Mouse (Mus musculus) embryo, embryonic 11.5 days (tissue): Measurements from ENCODE around the gene Dbp.

Experiments
- DNase-seq: peaks from one replicate; pipeline ENCODE4 v3.0.0-alpha.2; 2012; ENCODE audit warnings: low read depth, low spot score

Dbp gene

DNA sequence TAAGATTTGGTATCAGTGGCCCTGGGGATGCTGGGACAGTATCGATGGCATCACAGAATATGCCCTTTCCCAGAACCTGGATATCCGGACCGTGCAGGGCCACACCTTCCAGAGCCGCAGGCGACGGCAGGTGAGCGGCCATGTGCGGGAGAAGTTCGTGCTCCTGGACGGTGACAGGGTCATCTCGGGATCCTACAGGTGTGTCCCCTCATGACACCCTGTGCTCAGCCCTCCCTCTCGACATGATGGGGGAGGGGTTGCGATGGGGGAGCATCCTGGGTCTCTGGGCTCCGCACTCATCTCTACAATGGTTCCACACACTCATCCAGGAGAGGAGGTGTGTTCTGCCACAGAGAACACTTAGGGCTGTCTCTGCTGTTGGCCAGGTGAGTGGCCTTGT, 18.9 kb downstream of the Dbp start:
- DNase-seq, result no peak

DNA sequence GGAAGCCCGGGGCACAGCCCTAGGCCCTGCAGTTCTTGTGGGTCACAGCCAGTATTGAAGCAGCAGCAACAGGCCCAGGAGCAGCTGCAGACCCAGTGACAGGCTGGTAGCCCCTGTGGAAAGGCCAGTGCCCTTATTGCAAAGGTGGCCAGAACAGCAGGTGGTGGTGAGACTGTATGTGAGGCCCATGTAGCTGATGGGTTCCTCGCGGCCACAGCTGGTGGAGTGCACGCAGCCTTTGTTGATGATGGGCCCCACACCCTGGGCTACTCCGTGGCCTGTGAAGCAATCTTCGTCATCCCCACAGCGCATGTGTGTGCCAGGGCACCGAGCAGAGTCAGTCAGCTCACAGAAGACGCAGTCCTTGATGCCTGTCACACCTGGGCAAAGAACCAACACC, 20.3 kb downstream of the Dbp start:
- DNase-seq, result no peak

DNA sequence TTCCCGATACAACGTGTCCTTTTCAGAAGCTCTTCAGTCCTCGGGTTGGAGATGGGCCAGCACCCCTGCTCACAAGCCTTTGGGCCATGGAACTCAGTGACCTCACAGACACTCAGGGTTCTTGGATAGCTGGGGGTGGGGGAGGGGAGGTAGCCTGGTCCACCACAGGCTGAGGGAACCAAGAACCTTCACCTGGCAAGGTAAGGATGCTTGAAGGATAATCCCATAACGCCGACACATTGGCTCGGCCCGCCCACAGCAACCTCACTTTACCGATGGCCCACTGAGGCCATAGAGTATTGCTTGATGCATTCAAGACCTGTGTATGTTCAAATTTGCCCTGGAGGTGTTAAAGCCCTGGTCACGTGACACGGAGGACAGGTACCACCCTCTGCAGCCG, 20.8 kb downstream of the Dbp start, which contains the start of gene Spaca4:
TSS of gene Spaca4 (minus strand) at position 101 of the 400 bp plus-strand sequence.
- DNase-seq, result no peak

DNA sequence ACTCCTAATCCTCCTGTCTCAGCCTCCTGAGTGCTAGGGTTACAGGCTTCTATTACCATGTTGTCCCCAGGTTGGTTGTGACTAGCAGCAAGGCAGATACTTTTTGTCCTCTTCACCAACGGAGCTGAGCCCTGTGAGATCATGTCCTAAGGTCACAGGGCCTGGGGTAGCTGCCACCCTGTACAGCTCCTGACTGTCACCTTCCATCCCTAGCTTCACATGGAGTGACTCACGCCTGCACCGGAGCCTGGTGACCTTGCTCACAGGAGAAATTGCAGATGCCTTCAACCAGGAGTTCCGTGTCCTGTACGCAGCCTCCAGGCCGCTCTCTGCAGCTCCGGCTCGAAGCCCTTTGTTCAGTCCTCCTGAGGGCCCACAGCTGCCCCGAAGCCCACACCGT, 21.5 kb downstream of the Dbp start:
- DNase-seq, result no peak

DNA sequence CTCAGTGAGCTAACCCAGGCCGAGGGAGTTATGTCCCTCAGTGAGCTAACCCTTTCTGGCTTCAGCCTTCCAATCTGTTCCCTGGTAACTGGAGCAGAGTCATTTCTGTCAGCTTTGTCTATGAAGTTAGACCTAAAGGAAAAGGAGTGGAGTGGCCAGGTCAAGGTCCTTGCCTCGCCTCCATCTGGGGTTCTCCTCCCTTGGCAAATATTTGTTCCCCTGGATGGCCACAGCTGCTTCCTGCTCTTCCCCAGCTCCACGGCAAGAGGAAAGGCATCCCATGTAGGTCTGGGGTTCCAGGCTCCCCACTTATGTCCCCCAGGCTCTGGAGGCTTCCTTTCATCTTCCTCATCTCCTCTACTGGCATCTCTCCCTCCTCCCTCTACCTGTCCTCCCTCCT, 22.7 kb downstream of the Dbp start:
- DNase-seq, result no peak

DNA sequence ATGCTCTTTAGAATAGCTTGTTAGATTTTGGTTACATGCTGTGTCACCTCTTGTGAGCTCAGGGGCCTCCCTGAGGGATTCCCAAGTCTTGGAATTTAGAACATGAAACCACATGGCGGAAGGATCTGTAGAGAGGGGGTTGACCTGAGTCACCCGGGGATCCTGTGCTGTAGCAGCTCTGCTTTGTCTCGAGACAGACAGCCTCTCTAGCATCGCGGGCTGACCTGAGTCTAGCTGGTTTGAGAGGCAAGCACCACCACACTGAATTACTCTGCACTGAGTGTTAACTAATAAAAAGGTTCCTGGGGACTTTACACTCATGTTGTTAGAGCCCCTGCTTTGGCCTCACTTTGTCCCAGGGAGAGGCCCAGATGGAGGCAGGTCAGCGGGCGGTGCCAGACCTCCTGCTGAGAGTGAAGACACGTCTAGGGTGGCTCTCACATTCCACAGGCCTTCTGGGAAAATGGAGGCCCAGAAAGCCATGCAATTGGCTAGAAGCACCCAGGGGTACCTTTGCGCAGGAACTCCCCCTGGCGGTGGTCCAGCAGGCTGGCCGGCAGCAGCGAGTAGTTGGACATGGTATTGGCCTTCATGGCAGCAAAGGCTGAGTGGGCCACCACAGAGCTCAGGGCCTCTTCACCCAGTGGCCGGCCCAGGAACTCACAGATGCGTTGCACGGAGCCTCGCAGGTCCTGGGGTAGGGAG, 26.0 kb downstream of the Dbp start:
- DNase-seq, result no peak

DNA sequence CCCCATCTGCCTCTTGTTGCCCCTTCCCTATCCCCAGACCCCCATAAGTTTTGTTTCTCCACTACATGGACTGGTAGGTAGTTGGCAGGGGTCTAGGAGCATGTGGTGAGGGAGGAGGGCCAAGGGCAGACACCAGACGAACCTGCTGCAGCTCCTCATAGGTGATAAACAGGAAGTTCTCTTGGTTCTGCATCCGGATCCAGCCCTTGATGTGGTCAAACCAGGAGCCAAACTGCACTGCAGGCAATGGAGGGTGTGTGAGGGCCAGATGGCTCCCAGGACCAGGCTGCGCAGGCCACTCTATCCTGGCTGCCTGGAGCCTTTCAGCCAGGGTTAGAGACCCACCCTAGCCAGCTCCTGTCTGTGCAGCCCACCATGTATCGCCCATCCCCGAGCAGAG, 28.6 kb downstream of the Dbp start:
- no peak for DNase-seq

DNA sequence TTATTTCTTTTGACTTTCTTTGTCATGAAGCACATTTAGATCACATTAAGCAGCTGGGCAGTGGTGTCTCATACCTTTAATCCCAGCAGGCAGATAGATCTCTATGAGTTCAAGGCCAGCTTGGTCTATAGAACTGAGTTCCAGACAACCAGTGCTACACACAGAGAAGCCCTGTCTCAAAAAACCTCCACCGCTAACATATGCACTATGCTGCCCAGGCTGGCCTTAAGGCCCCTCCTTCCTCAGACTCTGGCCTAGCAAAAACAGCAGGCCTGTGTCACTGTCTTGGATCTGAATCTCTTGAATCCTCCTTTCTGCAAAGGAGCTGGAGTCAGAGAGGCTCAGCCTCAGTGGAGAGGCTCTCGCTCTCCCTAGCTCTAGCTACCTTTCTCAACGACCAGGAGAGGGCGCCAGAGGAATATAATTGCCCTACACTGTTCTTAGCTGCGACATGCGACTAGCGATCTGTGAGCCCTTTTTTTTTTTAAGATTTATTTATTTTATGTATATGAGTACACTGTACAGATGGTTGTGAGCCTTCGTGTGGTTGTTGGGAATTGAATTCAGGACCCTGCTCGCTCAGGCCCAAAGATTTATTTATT, 34.4 kb downstream of the Dbp start:
- DNase-seq, result peak; percentile 76

DNA sequence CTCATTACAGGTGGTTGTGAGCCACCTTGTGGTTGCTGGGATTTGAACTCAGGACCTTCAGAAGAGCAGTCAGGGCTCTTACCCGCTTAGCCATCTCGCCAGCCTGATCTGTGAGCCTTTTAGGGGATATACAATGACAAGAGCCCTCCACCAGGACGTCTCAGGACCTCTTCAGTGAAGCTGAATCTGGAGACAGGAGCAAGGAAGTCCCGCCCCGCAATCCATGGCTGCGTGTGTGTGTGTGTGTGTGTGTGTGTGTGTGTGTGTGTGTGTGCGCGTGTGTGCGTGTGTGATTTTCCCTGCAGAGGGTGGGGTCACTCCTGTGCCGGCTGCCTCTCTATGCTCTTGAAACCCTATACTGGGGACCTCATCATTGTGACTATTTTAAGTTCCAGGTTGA, 34.9 kb downstream of the Dbp start:
- DNase-seq, result no peak

DNA sequence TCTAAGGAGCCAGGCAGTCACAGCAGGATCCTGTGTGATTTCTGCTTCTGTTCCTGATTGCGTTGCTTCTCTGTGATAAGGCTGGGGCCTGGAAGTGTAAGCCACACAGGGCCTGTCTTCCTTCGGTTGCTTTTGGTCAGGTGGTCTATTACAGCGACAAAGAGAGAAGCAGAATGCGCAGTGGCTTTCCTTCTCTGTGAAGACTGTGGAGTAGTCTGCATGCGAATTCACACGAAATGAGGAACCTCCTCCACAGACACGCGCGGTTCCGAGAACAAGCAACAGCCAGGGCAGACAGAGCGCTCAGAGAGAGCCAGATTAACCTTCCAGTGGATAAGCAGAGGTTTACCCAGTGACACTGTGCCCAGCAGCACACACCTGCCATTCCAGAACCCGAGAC, 36.4 kb downstream of the Dbp start:
- DNase-seq, result no peak

DNA sequence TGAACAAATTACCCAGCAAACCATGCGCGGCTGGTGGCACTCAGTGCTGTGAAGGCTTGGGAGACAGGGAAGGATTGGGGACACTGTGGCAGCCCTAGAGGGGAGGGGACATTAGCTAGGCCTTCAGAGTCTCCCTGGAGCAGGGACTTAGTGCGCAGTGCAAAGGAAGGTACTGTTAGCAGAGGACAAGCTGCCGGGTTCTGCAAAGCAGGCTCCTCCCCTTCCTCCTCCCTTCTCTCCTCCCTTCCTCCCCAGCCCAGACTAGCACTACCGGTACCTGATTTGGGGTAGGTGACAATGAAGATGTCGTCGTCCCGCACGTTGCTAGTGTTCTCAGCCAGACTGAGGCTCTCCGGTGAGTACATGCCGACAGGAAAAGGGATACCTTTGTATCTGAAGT, 36.9 kb downstream of the Dbp start:
- no peak for DNase-seq

DNA sequence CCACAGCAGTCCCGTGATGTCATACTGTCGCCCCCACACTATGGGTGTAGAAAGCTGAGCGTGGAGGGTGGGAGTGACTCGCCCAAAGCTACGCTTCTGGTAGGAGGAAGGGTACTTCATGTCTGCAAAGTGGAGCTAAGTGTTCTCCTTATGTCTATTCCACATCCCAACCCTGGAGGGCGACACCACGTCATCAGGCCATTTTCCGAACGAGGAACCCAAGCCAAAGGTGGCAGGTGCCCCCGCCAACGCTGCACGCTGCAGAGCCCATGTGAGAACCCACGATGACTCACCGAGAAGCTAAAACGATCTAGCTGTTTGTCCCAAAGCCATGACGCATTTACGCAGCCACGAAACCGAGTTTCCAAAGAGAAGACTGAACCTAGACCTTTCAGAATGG, 37.5 kb downstream of the Dbp start:
- no peak for DNase-seq

DNA sequence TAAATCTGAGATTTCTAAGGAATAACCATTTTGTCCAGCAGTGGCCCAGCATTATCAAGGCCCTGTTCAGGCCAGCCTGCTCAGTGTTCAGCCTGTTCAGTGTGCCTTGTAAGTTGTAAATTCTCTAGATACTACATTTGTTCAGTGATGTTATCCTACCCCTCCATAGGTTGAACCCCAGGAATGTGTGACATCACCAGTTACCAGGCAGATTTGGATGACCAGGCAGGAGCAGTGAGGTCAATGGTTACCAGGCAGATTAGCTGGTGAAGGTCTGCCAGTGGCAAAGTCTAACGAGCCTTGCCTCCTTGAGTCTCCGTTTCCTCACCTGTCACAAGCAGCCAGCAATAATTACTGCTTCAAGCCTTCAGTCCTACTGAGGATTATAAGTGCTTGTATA, 39.5 kb downstream of the Dbp start:
- peak; percentile 36 for DNase-seq

DNA sequence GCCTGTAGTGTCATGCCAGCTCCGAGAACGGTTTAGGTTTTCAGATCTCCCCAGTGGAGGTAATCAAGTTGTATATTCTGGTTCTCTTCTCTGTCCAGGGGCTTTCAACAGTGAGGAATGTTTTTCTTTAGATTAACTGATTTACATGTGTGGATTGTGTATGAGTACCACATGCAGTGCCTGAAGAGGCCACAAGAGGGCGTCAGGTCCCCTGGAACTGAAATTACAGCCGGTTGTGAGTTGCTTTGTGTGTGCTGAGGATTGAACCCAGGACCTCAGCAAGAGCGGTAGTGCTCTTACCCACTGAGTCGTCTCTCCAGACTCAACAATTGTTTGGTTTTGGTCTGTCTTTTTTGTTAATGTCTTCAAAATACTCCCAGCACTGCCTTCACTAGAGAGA, 41.6 kb downstream of the Dbp start:
- DNase-seq, result no peak

DNA sequence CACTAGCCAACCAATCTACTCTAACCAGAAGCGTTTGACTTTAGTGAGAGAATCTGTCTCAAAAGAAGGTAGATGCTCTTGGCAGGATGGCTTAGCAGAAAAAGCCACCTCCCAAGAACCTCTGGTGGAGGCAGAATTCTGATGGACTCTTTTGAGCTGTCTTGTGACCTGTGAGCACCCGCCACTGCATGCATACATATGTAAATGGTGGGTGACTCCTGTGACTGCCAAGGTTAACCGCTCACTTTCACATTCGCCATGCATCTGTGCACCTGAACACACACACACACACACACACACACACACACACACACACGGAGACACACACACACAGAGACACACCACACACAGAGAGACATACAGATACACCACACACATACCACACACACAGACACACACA, 42.6 kb downstream of the Dbp start:
- no peak for DNase-seq

DNA sequence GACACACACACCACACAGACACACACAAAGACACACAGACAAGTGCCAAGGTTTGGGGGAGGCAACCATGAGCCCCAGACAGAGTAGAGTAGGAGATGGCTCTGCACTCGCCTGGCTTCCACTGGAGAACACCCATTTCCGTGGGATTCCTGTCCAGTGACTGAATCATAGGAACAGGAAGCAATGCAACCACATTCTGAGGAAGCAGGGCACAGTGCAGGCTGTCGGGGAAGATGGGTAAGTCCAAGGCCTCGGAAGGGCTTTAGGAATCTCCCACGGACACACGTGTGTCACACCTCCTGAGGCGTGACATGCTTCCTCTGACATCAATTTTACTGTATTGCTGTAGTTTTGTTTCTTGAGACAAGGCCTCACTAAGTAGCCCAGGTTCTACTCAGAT, 43.2 kb downstream of the Dbp start:
- DNase-seq, result no peak

DNA sequence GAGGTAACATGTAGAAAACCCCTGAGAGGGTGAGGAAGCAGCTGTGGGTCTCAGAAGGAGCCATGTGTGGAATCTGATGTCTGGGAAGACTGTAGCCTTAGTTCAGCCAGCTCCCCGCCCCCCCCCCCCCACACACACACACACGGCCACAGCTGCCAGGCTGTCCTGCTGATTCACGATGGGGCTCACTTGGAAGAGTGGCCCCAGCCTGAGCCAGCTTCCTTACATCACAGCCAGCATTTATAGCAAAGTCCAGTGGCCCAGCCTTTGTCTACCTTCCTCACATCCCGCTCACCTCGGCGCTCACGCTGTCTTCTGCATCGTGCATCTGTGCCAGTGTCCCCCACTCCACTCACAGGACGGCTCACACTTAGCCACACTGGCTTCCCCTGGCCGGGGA, 44.5 kb downstream of the Dbp start:
- DNase-seq, result no peak

DNA sequence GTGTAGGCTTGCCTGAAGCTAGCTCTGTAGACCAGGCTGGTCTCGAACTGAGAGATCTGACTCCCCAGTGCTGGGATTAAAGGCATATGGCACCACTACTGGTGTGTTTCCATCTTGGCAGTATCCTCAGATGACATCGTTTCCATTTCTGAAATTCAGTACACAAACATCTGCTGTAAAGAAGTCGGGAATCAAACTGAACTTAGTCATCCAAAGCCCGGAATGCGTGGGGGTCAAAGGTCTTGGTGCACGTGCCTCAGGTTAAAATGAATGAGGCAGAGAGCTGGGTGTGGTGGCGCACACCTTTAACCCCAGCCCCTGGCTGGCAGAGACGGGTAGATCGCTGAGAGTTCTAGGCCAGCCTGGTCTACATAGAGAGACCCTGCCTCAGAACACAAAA, 45.3 kb downstream of the Dbp start:
- DNase-seq, result no peak

DNA sequence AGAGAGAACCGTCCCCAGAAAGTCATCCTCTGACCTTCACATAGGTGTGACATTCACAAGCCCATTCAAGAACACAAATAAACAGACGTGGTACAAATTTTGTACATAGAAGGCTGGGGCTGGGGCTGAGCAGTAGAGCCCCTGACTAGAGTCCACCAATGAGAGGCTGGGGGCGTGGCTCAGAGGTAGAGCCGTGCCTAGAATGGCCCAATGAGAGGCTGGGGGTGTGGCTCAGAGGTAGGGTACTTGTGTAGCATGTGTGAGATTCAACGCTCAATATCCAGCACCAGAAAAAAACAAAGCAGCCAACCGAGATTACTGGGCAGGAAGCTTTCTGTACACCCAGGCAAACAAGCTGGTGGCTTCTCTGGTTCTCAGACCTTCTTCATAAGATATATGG, 50.8 kb downstream of the Dbp start:
- no peak for DNase-seq

DNA sequence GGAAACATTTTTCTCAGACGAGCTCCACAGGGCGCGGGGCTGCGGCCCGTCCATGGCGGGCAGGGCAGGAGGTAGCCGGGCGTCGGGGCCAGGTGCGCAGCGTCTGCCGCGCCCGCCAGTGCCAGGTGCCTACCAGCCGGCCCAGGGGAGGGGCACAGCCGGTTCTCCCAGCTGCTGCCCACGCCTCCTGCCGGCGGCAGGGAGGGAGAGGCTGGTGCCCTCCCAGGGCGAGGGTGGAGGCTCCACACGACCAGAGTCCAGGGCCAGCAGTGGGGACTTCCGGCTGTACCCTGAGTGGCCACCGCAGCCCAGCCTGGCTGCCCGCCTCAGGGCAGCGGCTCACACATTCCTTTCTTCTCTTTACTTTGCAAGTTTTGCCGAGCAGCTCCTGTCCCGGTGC, 54.5 kb downstream of the Dbp start:
- no peak for DNase-seq
